Mouse (Mus musculus) E14TG2a.4 (cell line): ENCODE measurements around the gene Fermt3.

ENCODE experiments used
- CTCF ChIP-seq: conservative IDR thresholded peaks from 2 replicates; pipeline ENCODE4 v1.5.1; 2014; ENCODE audit warnings: low read length
- NANOG ChIP-seq: IDR thresholded peaks from 2 replicates; pipeline ENCODE4 v1.6.1; 2014; ENCODE audit warnings: borderline replicate concordance, low read length, mixed read lengths

GRCm38 (mm10) chr19:7020224-7020641, 964 bp upstream of the Fermt3 start:
- TF ChIP-seq CTCF: peak; percentile 57
- TF ChIP-seq NANOG: no peak
